Mouse (Mus musculus) left cerebral cortex, adult 9 months (tissue): ENCODE data around the gene D11Wsu47e.

Source experiments
- DNase-seq, 2 experiments: peaks; one replicate each; pipeline ENCODE4 v3.0.0; 2022; ENCODE audit warnings: low spot score in 2 of 2

D11Wsu47e gene

GRCm38 (mm10) chr11:113705966-113706652, 21.9 kb downstream of the D11Wsu47e start:
- no peak for DNase-seq

GRCm38 (mm10) chr11:113708629-113709213, 24.5 kb downstream of the D11Wsu47e start:
- no peak for DNase-seq

- no peak for DNase-seq
Measured at GRCm38 (mm10) chr11:113709272-113709671, 25.1 kb downstream of the D11Wsu47e start.

GRCm38 (mm10) chr11:113709731-113710256, 25.6 kb downstream of the D11Wsu47e start, which contains the start of gene Cpsf4l:
TSS of gene Cpsf4l (minus strand) at chr11:113710017.
- peak in 1 of 2 experiments; percentile 25 for DNase-seq

- DNase-seq = no peak
Measured at GRCm38 (mm10) chr11:113710257-113710777, 26.1 kb downstream of the D11Wsu47e start.

GRCm38 (mm10) chr11:113711061-113711460, 26.8 kb downstream of the D11Wsu47e start:
- DNase-seq = no peak

GRCm38 (mm10) chr11:113715078-113715674, 31.0 kb downstream of the D11Wsu47e start:
- no peak for DNase-seq

- no peak for DNase-seq
Measured at GRCm38 (mm10) chr11:113716132-113716531, 31.9 kb downstream of the D11Wsu47e start.

GRCm38 (mm10) chr11:113717767-113718424, 33.7 kb downstream of the D11Wsu47e start:
- no peak for DNase-seq

- no peak for DNase-seq
Measured at GRCm38 (mm10) chr11:113722405-113723090, 38.3 kb downstream of the D11Wsu47e start.

- DNase-seq = no peak
Measured at GRCm38 (mm10) chr11:113725235-113726048, 41.2 kb downstream of the D11Wsu47e start.

- no peak for DNase-seq
Measured at GRCm38 (mm10) chr11:113726994-113727888, 43.0 kb downstream of the D11Wsu47e start.

- no peak for DNase-seq
Measured at GRCm38 (mm10) chr11:113727992-113728391, 43.8 kb downstream of the D11Wsu47e start.

- no peak for DNase-seq
Measured at GRCm38 (mm10) chr11:113729239-113729638, 45.0 kb downstream of the D11Wsu47e start.

- DNase-seq = no peak
Measured at GRCm38 (mm10) chr11:113729917-113730316, 45.7 kb downstream of the D11Wsu47e start.

- DNase-seq = no peak
Measured at GRCm38 (mm10) chr11:113730879-113731278, 46.7 kb downstream of the D11Wsu47e start.

- no peak for DNase-seq
Measured at GRCm38 (mm10) chr11:113731945-113732612, 47.9 kb downstream of the D11Wsu47e start.

- DNase-seq = no peak
Measured at GRCm38 (mm10) chr11:113733631-113734364, 49.6 kb downstream of the D11Wsu47e start.
